Mouse (Mus musculus): ENCODE measurements around the gene B4gat1. TPM values are rescaled to one million over a fixed set of nuclear protein-coding genes. Genes with fewer than 3 reads are reported as not detected.

The B4gat1 gene
- polyA plus RNA-seq, 1 experiment, result 9.7 TPM

GRCm38 (mm10) chr19:5023621-5024479 lies 14.8 kb upstream of the B4gat1 start, which contains the start of gene Slc29a2:
TSS of gene Slc29a2 (plus strand) at chr19:5023860.
- no peaks in the 10 kb centered on the region for H3K27me3 ChIP-seq (ENCODE audit: control insufficient read depth, insufficient read depth, low read length)
- WGBS, result under 1% methylated on average over 61 of the region's 62 CpGs
- peaks cover 6% of the 10 kb centered on the region; the same call in 1 of the 2 replicates for H3K4me1 ChIP-seq (ENCODE audit: control insufficient read depth, insufficient read depth, insufficient read length)
- peak; percentile 73 to 89 for DNase-seq (ENCODE audit: low read depth in 1 of 2, low spot score in 2 of 2)
- peak within 1 kb of the TSS; percentile 73 for H3K4me3 ChIP-seq (ENCODE audit: extremely low read depth, insufficient read depth, insufficient read length)
- peak within 1 kb of the TSS; percentile 91 for H3K27ac ChIP-seq (ENCODE audit: insufficient read depth, low read length)
- no peaks in the 10 kb centered on the region for H3K36me3 ChIP-seq (ENCODE audit: control insufficient read depth, insufficient read depth, low read length)
- TF ChIP-seq POLR2A (IDR thresholded peaks at IDR 0.05; ENCODE audit: low read depth, low read length) (peak; percentile 95), CTCF (IDR thresholded peaks at IDR 0.05; ENCODE audit: extremely low read depth, insufficient read depth, insufficient read length, insufficient replicate concordance) (no peak)

- no peak overlapping the region for H3K4me3 ChIP-seq (ENCODE audit: extremely low read depth, insufficient read depth, insufficient read length)
Measured at GRCm38 (mm10) chr19:5026111-5026510, 12.5 kb upstream of the B4gat1 start.

GRCm38 (mm10) chr19:5032686-5033085 lies 5.9 kb upstream of the B4gat1 start:
- H3K4me1 ChIP-seq (ENCODE audit: control insufficient read depth, insufficient read depth, insufficient read length), result 0 out of 2 replicates have a peak, but pooled peaks cover under 1% of the 10 kb centered on the region
- 96% methylated on average over 3 of the region's 3 CpGs for WGBS
- TF ChIP-seq CTCF (IDR thresholded peaks at IDR 0.05; ENCODE audit: extremely low read depth, insufficient read depth, insufficient read length, insufficient replicate concordance) (no peak), POLR2A (IDR thresholded peaks at IDR 0.05; ENCODE audit: low read depth, low read length) (no peak)
- H3K27me3 ChIP-seq (ENCODE audit: control insufficient read depth, insufficient read depth, low read length), result no peaks in the 10 kb centered on the region
- peaks cover 2% of the 10 kb centered on the region; the same call in 1 of the 2 replicates for H3K36me3 ChIP-seq (ENCODE audit: control insufficient read depth, insufficient read depth, low read length)
- no peak overlapping the region for H3K4me3 ChIP-seq (ENCODE audit: extremely low read depth, insufficient read depth, insufficient read length)
- H3K27ac ChIP-seq (ENCODE audit: insufficient read depth, low read length), result no peak overlapping the region
- DNase-seq (ENCODE audit: low read depth in 1 of 2, low spot score in 2 of 2), result no peak

More at GRCm38 (mm10) chr19:5026111-5026510, 12.5 kb upstream of the B4gat1 start:
- peaks cover 2% of the 10 kb centered on the region; the same call in 1 of the 2 replicates for H3K36me3 ChIP-seq (ENCODE audit: control insufficient read depth, insufficient read depth, low read length)
- H3K27me3 ChIP-seq (ENCODE audit: control insufficient read depth, insufficient read depth, low read length), result no peaks in the 10 kb centered on the region
- WGBS, result 90% methylated on average over 8 of the region's 8 CpGs
- no peak overlapping the region for H3K27ac ChIP-seq (ENCODE audit: insufficient read depth, low read length)
- H3K4me1 ChIP-seq (ENCODE audit: control insufficient read depth, insufficient read depth, insufficient read length), result peaks cover 6% of the 10 kb centered on the region; the same call in 1 of the 2 replicates
- TF ChIP-seq POLR2A (IDR thresholded peaks at IDR 0.05; ENCODE audit: low read depth, low read length), result no peak
- no peak for TF ChIP-seq CTCF (IDR thresholded peaks at IDR 0.05; ENCODE audit: extremely low read depth, insufficient read depth, insufficient read length, insufficient replicate concordance)
- no peak for DNase-seq (ENCODE audit: low read depth in 1 of 2, low spot score in 2 of 2)

GRCm38 (mm10) chr19:5036577-5036976 lies 2.0 kb upstream of the B4gat1 start:
- no peak for DNase-seq (ENCODE audit: low read depth in 1 of 2, low spot score in 2 of 2)
- no peak for TF ChIP-seq POLR2A (IDR thresholded peaks at IDR 0.05; ENCODE audit: low read depth, low read length)
- no peak for TF ChIP-seq CTCF (IDR thresholded peaks at IDR 0.05; ENCODE audit: extremely low read depth, insufficient read depth, insufficient read length, insufficient replicate concordance)
- Histone ChIP-seq H3K4me3 (ENCODE audit: extremely low read depth, insufficient read depth, insufficient read length) (no peak overlapping the region), H3K4me1 (ENCODE audit: control insufficient read depth, insufficient read depth, insufficient read length) (peaks cover 16% of the 10 kb centered on the region), H3K27me3 (ENCODE audit: control insufficient read depth, insufficient read depth, low read length) (peaks cover 2% of the 10 kb centered on the region; the same call in 1 of the 2 replicates), H3K27ac (ENCODE audit: insufficient read depth, low read length) (no peak overlapping the region), H3K36me3 (ENCODE audit: control insufficient read depth, insufficient read depth, low read length) (no peaks in the 10 kb centered on the region)
- WGBS, result 81% methylated on average over 4 of the region's 4 CpGs

GRCm38 (mm10) chr19:5037678-5038571 lies 701 bp upstream of the B4gat1 start:
- no peak for TF ChIP-seq POLR2A (IDR thresholded peaks at IDR 0.05; ENCODE audit: low read depth, low read length)
- TF ChIP-seq CTCF (IDR thresholded peaks at IDR 0.05; ENCODE audit: extremely low read depth, insufficient read depth, insufficient read length, insufficient replicate concordance), result no peak
- Histone ChIP-seq H3K27ac (ENCODE audit: insufficient read depth, low read length) (no peak overlapping the region), H3K4me1 (ENCODE audit: control insufficient read depth, insufficient read depth, insufficient read length) (peaks cover 16% of the 10 kb centered on the region), H3K4me3 (ENCODE audit: extremely low read depth, insufficient read depth, insufficient read length) (peak overlapping the region; percentile 72), H3K27me3 (ENCODE audit: control insufficient read depth, insufficient read depth, low read length) (peaks cover 2% of the 10 kb centered on the region; the same call in 1 of the 2 replicates), H3K36me3 (ENCODE audit: control insufficient read depth, insufficient read depth, low read length) (no peaks in the 10 kb centered on the region)
- DNase-seq (ENCODE audit: low read depth in 1 of 2, low spot score in 2 of 2), result no peak
- 9% methylated on average over 32 of the region's 32 CpGs for WGBS

- H3K36me3 ChIP-seq (ENCODE audit: control insufficient read depth, insufficient read depth, low read length), result no peaks in the 10 kb centered on the region
- H3K27ac ChIP-seq (ENCODE audit: insufficient read depth, low read length), result no peak overlapping the region
- H3K4me1 ChIP-seq (ENCODE audit: control insufficient read depth, insufficient read depth, insufficient read length), result peaks cover 16% of the 10 kb centered on the region
- DNase-seq (ENCODE audit: low read depth in 1 of 2, low spot score in 2 of 2), result no peak
- TF ChIP-seq POLR2A (IDR thresholded peaks at IDR 0.05; ENCODE audit: low read depth, low read length) (no peak), CTCF (IDR thresholded peaks at IDR 0.05; ENCODE audit: extremely low read depth, insufficient read depth, insufficient read length, insufficient replicate concordance) (no peak)
- 27% methylated on average over 41 of the region's 41 CpGs for WGBS
- H3K4me3 ChIP-seq (ENCODE audit: extremely low read depth, insufficient read depth, insufficient read length), result peak overlapping the region; percentile 72
- H3K27me3 ChIP-seq (ENCODE audit: control insufficient read depth, insufficient read depth, low read length), result peaks cover 2% of the 10 kb centered on the region; the same call in 1 of the 2 replicates
Measured at GRCm38 (mm10) chr19:5039301-5040114, 882 bp downstream of the B4gat1 start.
